Mouse (Mus musculus) embryonic fibroblast, embryonic 13.5 days (primary cell): ENCODE data around the gene Glmn.

ENCODE experiments used
- CTCF ChIP-seq: IDR thresholded peaks from 2 replicates; pipeline ENCODE4 v1.5.1; 2011; ENCODE audit warnings: mild to moderate bottlenecking, control low read depth, low read length, moderate library complexity, borderline replicate concordance; ENCODE audit not compliant: insufficient read depth
- POLR2A ChIP-seq: IDR thresholded peaks from 2 replicates; pipeline ENCODE4 v1.6.1; 2011; ENCODE audit warnings: low read depth, mild to moderate bottlenecking, control low read depth, low read length, moderate library complexity

DNA sequence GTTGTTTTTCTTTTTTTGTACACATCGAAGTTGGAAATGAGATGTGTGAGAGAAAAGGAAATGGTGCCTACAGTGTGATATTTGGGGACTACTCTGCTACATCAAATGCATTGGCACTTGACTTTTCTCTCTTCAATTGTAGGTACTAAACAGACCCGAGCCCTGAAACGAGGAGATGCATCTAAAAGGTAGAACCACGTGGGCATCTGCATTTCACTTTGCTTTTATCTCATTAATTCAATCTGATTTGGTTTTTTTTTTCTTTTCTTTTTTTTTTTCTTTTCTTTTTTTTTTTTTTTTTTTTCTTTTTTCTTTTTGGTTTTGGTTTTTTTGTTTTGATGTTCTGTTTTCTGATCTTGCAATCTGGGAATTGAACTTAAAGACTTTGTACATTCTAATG lies 692 bp upstream of the Glmn start:
- TF ChIP-seq POLR2A (no peak), CTCF (no peak)
